Mouse (Mus musculus) left cerebral cortex, adult 2 months (tissue): ENCODE results near the gene 4930556J24Rik. TPM values are rescaled to one million over a fixed set of nuclear protein-coding genes. Genes with fewer than 3 reads are reported as not detected.

Experiments used
- DNase-seq, 2 experiments: peaks; one replicate each; pipeline ENCODE4 v3.0.0; 2021 to 2022; ENCODE audit warnings: low spot score in 2 of 2, mixed read lengths in 1 of 2; ENCODE audit errors: extremely low spot score in 1 of 2
- H3K27ac ChIP-seq: fragments of 200-600 bp; 2 replicates; pipeline ENCODE4 v1.8.1; 2022
- H3K4me3 ChIP-seq: fragments of 200-600 bp; 2 replicates; pipeline ENCODE4 v1.8.1; 2022
- CTCF ChIP-seq: fragments of 200-600 bp; IDR thresholded peaks from 2 replicates; pipeline ENCODE4 v1.8.1; 2022; ENCODE audit warnings: antibody characterized with exemption, mild to moderate bottlenecking, moderate library complexity
- intact Hi-C: fragments of 180-260 bp; cut with DNase I; formaldehyde crosslinking; loops from one replicate; pipeline ENCODE4 v1.15.1; 2025
- total RNA-seq, 2 experiments: library from RNA; stranded (reverse); gene quantifications; 2 replicates each; pipeline ENCODE4 v1.2.3; 2021

Gene 4930556J24Rik
- total RNA-seq, 2 experiments from 2014 or later, result 0.29 TPM; not detected in 1

DNA sequence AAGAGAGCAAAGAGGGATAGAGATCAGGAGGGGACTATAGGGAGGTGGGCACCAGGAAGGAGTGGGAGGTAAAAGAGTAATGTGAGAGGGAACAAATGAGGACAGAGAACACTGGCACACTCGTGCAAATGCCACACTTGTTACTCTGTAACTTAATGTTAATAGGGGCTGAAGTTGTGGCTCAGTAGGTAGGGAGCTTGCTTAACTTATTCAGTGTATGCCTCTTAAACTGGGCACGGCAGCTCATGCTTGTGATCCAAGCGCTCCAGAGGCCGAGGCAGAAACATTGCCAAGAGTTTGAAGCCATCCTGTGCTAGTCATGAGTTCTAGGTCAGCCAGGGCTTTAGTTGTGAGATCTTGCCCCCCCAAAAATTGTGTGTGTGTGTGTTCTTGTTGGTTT, 41.4 kb downstream of the 4930556J24Rik start:
- intact Hi-C loops, result no loop called here
- no peak for TF ChIP-seq CTCF
- H3K27ac ChIP-seq, result no peak overlapping the region
- DNase-seq, result no peak
- no peak overlapping the region for H3K4me3 ChIP-seq

DNA sequence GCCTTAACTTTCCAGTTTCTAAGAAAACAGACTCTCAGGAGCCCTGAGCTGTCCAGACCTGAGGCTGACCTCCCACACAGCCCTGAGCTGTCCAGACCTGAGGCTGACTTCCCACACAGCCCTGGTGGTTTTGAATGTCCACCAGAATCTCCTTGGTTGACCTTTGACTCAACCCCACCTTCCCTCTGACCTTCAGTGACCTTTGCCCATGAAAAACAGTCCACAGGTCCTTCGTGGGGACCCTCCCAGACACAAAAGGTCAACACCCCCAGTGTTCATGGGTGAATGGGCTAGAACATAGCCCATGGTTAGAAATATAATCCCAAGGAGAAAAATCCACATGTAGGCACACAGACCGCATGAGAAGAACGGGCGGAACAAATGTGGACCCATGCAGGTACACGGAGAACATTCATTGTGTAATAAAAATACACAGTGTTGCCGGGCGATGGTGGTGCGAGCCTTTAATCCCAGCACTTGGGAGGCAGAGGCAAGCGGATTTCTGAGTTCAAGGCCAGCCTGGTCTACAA, 42.8 kb downstream of the 4930556J24Rik start:
- intact Hi-C loops, result no loop called here
- no peak for DNase-seq
- no peak for TF ChIP-seq CTCF
- H3K27ac ChIP-seq, result no peak overlapping the region
- H3K4me3 ChIP-seq, result no peak overlapping the region

DNA sequence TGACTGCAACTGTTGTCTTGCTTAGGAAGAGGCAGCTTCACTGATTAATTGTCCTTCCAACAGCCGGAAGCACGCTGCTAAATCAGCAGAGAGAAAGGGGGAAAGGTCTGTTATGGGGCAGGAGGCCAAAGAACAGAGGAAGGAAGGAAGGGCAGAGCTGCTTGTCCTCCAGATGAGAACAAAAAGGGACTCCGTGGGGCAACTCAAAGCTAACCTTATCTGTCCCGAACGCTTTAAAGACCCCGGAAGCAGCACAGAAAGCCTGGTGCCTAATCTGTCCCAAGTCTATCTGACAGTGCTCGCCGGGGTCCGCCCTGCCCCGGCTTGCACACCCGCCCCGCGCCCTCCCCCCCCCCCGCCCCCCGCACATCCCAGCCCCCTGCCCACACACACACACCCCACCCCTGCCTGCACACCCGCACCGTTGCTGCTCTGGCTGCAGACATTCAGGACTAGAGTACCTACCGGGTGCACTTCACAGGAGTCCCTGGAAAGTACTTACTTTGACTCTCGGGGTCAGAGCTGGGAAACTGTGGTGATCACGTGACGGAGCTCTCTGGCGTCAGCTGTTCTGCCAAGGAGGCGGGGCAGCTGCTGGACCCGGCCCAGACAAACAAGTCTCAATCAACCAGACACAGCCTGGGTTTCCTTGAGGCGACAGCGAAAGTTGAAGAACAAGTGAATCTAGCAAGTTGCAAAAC, 44.9 kb downstream of the 4930556J24Rik start, which contains the start of gene Tcn2:
Gene Tcn2 (minus strand): TSS at position 649 of the 701 bp plus-strand sequence.
- intact Hi-C loops, result no loop called here
- no peak within 1 kb of the TSS for H3K27ac ChIP-seq

DNA sequence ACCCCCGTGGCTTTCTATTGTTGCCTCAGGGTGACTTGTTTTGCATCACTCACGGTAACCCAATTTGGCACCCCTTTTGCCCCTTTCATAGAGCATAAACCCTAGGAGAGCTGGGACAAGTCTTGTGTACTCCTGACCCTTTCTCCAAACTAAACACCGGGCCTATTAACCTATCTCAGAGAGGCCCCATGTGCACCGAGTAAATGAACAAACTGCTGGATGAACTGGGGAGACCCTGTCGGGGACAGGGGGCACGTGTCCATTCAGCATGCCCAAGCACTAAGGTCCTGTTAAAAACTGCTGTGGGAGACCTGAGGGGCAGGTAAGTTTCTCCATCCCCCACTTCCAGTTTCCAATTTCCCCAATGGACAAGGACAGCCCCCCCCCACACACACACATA, 45.6 kb downstream of the 4930556J24Rik start:
- no peak for TF ChIP-seq CTCF
- intact Hi-C loops, result no loop called here
- H3K4me3 ChIP-seq, result no peak overlapping the region
- DNase-seq, result no peak
- H3K27ac ChIP-seq, result no peak overlapping the region

More for the DNA sequence above, 44.9 kb downstream of the 4930556J24Rik start, which contains the start of gene Tcn2:
- peak; percentile 57 to 63 for DNase-seq
- TF ChIP-seq CTCF, result no peak
- peak within 1 kb of the TSS; percentile 39 for H3K4me3 ChIP-seq

DNA sequence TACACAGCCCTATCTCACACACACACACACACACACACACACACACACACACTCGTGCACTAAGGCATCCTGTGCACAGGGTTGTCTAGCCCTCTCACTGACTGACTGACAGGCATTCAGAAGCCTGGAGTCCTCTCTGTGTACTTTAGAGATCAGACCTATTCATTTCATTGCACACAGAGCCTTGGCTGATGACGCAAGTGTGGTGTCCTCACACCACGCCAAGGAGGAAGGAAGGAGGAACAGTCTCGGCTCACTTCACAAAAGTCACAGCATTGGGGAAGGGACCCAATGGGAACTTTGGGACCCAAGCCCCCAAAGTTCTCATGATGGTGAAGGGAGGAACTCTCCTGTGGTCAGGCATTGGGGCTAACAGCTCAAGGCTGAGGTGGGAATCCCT, 46.6 kb downstream of the 4930556J24Rik start:
- no peak for TF ChIP-seq CTCF
- no peak overlapping the region for H3K27ac ChIP-seq
- intact Hi-C loops, result no loop called here
- no peak overlapping the region for H3K4me3 ChIP-seq
- DNase-seq, result peak in 1 of 2 experiments; percentile 3

DNA sequence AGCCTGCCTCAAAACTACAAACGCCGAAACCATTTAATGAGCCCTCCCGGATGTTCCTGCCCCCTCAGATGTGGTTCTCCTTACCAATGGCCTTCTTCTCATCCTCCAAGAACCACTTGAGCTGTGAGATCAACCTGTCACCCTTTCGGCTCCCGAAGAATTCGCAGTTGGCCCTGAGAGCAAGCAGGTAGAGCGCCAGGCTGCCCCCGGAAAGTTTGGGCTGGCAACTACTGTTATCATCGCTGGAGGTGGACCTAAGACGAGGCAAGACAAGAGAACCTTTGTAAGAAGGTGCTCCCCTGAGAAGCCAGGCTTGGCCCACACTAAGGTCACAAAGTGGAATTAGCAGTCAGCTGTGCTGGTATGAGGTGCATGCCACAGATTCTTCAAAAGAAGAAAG, 50.7 kb downstream of the 4930556J24Rik start:
- no peak for DNase-seq
- no peak overlapping the region for H3K27ac ChIP-seq
- no peak overlapping the region for H3K4me3 ChIP-seq
- intact Hi-C loops, result no loop called here
- TF ChIP-seq CTCF, result no peak

DNA sequence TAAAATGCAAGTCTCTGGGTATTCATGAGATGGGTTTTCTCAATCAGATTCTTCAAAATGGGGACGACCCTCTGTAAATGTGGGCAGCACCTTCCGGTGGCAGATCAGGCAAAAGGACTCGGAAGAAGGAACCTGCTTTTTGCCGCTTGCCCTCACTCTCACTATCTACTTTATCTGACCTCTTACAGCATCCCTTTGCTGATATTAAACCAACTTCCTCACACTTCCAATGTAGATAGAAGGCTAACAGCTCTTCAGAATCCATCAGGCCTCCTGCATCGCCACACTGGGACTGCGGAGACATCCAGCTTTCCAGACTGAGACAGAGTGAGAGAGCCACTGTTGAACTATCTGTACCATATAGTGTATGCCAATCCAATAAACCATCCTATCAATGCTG, 53.8 kb downstream of the 4930556J24Rik start:
- TF ChIP-seq CTCF, result no peak
- DNase-seq, result no peak
- intact Hi-C loops, result loop anchor here (5.0 kb wide), 1 partner anchor 385 kb away; no protein-coding TSS in a partner anchor
- H3K4me3 ChIP-seq, result no peak overlapping the region
- H3K27ac ChIP-seq, result no peak overlapping the region

DNA sequence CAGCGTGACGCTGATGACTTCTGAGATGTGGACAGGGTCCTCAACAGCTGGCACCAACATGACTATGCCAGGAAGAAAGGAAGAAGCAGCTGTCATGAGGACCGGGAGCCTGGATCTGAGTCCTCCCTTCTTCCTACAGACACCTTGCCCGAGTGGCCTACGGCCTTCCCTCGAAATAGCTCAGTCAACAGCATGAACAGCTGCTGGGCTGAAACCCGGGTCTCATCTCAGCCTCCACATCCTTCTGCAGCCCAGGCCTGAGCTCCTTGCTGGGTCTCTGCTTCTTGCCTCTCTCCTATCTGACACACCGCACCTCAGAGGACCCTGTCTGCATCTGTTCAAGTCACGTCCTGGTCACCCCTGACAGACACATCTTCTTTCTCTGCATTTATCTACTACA, 54.5 kb downstream of the 4930556J24Rik start:
- H3K27ac ChIP-seq, result no peak overlapping the region
- no peak overlapping the region for H3K4me3 ChIP-seq
- no peak for DNase-seq
- TF ChIP-seq CTCF, result no peak
- intact Hi-C loops, result loop anchor here (5.0 kb wide), 1 partner anchor 385 kb away; no protein-coding TSS in a partner anchor

DNA sequence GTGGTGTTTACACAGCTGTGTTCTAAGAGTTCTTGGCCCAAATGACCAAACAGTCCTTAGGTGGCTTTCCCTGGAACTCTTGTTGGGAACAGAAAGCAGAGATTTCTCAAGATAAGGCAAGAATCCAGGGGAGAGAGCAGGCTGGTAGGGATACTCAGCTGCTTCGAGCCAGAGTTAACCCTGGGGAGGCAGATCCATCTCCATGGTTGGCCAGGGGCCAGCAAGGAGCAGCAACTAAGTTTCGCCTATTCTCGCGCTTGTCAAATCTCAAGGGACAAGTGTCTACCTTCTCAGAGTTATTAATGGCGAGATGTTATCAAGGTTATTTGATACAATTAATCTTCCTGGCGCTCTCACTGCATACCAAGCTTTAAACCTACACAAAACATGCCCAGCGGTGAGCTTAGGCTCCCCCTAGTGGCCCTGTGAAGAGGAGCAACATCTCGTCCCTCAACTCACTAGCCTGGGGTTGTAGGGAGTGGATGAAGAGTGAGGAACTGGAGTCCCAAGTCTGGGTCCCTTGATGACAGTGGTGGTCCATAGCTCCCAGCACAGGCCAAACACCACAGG, 55.2 kb downstream of the 4930556J24Rik start:
- intact Hi-C loops, result loop anchor here (5.0 kb wide), 1 partner anchor 384 kb away; no protein-coding TSS in a partner anchor
- Histone ChIP-seq H3K27ac (no peak overlapping the region), H3K4me3 (no peak overlapping the region)
- peak; percentile 90 for TF ChIP-seq CTCF
- DNase-seq, result peak in 1 of 2 experiments; percentile 67

DNA sequence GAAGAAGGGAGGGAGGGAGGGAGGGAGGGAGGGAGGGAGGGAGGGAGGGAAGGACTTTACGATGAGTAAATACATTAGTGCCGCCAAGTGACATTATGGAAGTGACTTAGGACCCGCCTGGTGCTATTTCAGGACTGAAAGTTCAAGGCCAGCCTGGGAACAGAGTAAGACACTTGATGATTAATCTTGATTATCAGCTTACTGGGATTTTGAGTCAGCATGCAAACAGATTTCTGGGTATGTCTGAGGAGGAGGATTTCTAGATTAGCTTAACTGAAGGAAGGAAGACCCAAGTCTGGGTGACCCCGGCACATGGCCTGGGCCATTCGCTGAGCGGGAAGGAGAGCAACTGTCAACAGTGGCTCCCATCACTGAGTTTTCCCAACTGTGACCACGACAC, 56.1 kb downstream of the 4930556J24Rik start:
- Histone ChIP-seq H3K27ac (no peak overlapping the region), H3K4me3 (no peak overlapping the region)
- DNase-seq, result no peak
- TF ChIP-seq CTCF, result no peak
- intact Hi-C loops, result loop anchor here (5.0 kb wide), 1 partner anchor 383 kb away; no protein-coding TSS in a partner anchor

DNA sequence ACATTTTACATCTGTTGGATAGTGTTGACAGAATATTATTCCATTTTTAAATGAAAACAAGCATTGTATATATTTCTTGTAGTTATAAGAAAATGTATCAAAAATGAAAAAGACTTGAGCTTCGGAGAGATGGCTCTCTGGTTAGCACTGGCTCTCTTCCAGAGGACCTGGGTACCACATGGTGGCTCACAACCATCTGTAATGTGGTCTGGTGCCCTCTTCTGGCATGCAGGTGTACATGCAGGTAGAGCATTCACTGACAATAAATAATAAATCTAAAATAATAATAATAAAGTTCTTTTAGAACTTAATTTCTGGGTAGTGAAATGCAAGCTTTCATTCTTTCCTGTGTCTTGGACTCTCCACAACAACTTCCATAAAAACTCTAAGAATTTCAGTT, 57.8 kb downstream of the 4930556J24Rik start:
- peak; percentile 61 for TF ChIP-seq CTCF
- Histone ChIP-seq H3K27ac (no peak overlapping the region), H3K4me3 (no peak overlapping the region)
- DNase-seq, result no peak
- intact Hi-C loops, result no loop called here

DNA sequence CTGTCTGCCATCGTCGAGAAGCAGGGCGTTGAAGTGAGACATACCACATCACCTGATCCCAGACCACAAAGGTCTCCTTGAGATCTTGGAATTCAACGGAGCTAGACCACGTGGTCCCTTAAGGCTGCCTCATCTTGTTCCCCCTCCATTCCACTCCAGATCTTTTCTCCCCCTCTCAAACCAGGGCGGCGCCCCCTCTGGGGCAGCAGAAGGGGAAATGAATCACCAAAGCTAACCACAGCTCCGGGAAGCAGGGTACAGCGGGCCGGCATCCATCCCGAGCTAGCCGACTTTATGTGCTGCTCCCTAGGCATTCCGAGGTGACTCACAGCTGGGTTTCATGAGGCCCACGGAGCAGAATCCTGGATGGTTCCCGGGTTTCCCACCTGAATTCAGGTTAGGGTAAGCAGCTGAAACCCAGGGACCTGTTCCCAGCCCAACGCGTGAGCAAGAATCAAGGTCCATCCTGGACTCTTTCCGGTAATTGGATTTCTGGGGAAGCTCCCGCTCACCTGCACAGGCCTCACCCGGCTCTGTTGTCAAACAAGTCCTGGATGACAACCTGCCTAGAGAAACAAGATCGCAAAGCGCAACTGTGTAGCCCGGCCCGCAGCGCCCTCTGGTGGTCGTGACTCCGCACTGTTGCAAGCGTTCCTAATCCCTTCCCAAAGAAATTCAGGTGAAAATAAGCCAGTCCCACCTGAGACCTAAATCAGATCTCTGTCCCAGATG, 62.3 kb downstream of the 4930556J24Rik start, which contains the start of gene Slc35e4:
Gene Slc35e4 (minus strand): TSS at position 556 of the 732 bp plus-strand sequence.
- Histone ChIP-seq H3K4me3 (peak within 1 kb of the TSS; percentile 77), H3K27ac (peak within 1 kb of the TSS; percentile 92)
- TF ChIP-seq CTCF, result peak; percentile 97
- DNase-seq, result peak; percentile 77 to 84
- intact Hi-C loops, result loop anchor here (5.0 kb wide), 1 partner anchor 202 kb away; no protein-coding TSS in a partner anchor
